Mouse (Mus musculus) thymus, postnatal 14 days (tissue): ENCODE data around the gene Olfr551.
"Not testable (repeated sequence)": the region's sequence is repeated elsewhere in the genome, so short reads cannot be mapped to it uniquely, and the experiment has no call there.

Experiments
- DNase-seq: peaks from one replicate; pipeline ENCODE4 v3.0.0; 2021

Olfr551 gene

GRCm38 (mm10) chr7:102591786-102592185 lies at the start of gene Olfr551:
TSS of gene Olfr551 (minus strand) at chr7:102591886.
- no peak for DNase-seq

DNA sequence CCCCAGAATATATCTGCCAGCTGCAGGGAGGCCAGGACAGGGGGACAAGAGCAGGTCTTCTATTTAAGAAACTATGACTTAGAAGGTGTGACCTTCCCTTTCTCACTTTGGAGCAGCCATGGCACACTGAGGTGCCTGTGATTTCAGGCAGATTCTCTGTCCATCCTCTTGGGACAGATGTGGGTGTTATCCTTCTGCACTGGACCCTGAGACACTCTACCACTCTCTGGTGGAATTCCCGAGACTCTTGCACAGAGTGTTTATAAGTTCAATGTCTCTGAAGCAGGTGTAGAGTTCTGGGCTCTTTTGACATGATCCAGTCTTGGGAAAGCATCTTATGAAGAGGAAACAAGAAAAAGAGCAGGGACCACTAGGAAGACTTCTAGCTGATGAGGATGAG lies 46.4 kb upstream of the Olfr551 start, which contains the start of gene Olfr554:
Gene Olfr554 (plus strand): TSS at position 301 of the 400 bp plus-strand sequence.
- no peak for DNase-seq

DNA sequence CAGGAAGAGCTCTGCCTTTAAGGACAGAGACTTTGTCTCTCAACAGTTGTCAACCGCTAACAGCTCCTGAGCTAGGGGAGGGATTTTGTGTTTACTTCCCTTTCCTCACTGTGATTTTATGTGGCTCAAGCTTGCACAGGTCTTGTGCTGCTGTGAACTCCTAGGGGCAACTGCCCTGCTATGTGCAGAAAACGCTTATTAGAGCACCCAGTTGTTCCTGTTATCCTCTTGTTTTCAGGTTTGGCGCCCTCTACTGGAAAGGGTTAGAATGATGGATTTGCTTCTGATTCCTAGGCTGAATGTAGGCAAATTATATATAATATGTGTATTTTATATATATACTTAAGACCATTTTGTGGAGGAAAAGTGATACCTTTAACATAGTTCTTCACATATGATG lies 45.0 kb upstream of the Olfr551 start:
- peak; percentile 64 for DNase-seq

GRCm38 (mm10) chr7:102620368-102620767 lies 28.7 kb upstream of the Olfr551 start:
- not testable (repeated sequence) for DNase-seq

DNA sequence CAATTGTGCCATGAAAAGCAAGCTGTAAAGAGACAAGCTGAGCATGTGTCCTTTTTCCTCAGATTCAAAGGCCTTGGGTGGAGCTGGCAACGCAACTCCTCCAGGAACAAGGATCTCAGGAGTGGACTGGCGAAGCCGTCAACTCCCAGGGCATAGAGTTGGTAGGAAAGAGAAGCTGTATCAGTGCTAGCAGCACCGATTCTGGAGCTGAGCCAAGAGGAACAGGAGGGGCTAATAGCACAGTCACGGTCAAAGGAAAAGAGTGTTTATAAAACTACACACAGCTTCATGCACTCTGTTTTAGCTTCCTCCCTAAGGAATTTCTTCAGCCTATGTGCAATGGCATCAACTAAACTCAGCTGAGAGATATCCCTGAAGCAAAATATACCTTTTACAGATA lies 27.9 kb upstream of the Olfr551 start:
- DNase-seq: no peak

- DNase-seq: no peak
Measured at GRCm38 (mm10) chr7:102618118-102618517, 26.4 kb upstream of the Olfr551 start, which contains the start of gene Olfr553. TSS of gene Olfr553 (minus strand) at chr7:102618218.

DNA sequence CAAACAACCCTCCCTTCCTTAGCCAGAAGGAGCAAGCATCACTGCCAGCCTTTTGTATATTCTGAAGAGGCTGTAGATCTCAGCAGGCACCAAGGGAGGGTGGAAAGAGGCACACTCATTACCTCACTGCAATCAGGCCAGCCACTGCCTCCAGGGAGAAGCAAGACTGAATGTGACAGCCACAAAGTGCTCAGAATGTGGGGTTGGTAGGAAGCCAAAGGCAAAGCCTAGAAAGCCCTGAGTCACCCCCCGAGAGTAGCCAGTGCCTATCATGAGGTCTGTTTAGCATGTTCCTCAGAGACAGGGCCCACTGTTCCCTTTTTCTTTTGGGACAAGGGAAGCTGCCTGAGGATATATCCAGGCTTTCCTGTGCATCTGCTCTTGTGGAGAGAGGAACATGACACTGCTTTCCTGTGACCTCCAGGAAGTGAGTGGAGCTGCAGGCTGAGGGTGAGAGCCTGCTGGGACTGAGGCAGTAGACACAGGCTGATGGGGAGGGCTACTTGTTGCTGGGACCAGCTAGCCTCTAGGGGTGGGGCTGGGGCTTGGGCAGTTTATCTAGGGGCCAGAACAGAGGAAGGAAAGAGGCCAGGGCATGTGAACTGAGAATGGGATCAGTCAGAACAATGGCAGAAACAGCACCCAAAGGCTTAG lies 5.8 kb upstream of the Olfr551 start, which contains the start of gene Olfr552:
Gene Olfr552 (plus strand): TSS at position 393 of the 654 bp plus-strand sequence.
- no peak for DNase-seq

GRCm38 (mm10) chr7:102575998-102576397 lies 15.7 kb downstream of the Olfr551 start:
- no peak for DNase-seq

DNA sequence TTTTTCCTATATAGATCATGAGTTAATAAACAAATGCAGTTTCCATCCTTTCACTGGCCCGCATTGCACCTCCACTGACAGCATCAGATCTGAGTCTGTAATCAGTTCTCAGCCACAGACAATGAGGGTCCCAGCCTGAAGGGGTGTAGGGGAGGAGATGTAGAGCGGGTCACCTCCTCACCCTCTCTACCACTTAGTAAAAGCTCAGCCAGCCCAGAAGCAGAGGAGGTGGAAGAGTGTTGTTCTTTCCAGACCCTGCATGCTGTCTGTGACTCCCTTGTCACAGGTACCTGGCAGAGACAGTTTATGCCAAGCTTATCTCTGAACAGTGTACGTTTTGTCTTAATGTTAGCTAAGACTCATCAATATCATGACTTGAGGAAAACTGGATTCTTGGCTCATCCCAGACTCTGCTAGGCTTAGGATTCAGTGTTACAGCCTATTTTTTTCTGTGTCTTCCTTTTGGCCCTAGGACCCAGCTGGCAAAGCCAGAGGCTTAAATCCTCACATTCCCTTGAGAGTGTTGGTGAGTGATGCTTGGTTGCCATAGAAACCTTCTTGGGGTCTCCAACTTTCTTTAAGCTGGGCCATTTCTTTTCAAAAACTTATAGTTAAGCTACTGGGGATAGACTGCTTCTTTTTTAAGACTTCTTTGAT lies 18.4 kb downstream of the Olfr551 start:
- no peak for DNase-seq

GRCm38 (mm10) chr7:102571142-102571541 lies 20.5 kb downstream of the Olfr551 start, which contains the start of gene Olfr550:
TSS of gene Olfr550 (plus strand) at chr7:102571442.
- DNase-seq: no peak

GRCm38 (mm10) chr7:102566219-102566618 lies 25.5 kb downstream of the Olfr551 start:
- DNase-seq: no peak

DNA sequence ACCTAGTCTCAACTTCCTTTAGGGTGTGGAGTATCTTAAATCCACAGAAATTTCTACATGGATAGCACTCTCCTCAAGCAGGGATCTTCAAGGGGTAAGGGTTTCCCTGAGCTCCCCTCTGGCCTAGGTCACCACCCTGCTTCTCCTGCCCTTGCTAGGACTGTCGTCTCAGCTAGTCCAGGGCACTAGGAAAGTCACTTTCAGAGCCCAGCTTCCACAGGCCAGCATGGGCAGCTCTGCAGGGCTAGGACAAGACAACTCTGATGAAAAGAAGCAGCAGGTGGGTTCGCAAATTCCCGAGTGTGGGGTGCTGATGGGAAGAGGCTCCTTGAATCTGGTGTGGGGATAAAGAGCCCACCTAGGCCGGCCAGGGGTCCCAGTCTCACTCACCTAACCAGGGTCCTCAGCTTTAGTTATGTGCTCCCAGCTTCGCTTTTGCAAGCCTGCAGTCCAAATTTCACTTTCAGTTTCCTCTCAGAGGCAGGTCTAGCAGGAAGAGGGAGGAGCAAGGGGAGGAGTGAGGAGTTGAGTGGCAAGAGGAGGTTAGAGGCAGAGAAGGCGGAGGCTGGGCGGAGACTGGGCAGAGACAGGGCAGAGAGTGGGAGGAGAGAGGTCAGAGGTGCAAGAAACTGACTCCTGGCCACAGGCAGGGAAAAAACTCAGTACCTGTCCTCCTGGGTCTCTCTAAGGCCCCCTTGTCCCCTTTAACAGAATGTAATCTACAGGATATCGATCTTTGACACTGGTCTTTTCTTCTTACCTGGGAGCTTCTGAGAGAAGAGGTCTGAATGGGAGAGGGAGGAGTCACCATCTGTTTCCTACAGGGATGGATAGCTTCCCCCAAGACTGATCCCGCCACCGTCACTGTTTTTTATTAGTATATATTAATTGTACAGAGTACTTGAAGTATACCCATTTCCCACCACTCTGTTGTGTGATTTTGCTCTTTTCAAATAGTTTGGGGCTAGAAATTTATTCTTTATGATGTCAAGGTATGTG lies 26.4 kb downstream of the Olfr551 start, which contains the start of gene Trim21:
Gene Trim21 (minus strand): TSS at position 488 of the 999 bp plus-strand sequence.
- DNase-seq: peak; percentile 90

DNA sequence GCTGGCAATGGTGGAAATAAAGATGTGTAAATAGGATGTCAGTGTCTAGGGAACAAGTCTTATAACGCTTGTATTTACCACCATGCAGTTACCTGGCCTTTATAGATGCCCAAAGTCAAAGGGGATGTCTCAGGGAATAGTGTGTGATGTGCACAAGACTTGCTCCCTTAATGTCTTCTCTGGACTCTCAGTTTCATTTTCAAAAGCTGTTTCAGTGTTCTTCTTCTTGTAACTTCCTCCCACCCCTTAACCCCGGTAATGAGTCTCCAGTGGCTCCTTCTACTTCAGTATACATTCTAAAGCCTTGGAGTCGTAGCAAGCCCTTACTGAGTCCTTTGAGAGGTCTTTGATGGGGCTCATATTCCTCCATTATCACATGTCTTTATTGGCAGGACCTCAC lies 38.4 kb downstream of the Olfr551 start:
- DNase-seq: no peak

- no peak for DNase-seq
Measured at GRCm38 (mm10) chr7:102549570-102549969, 42.1 kb downstream of the Olfr551 start, which contains the start of gene Olfr549. TSS of gene Olfr549 (plus strand) at chr7:102549870.

GRCm38 (mm10) chr7:102541251-102541650 lies 50.4 kb downstream of the Olfr551 start:
- DNase-seq: no peak

GRCm38 (mm10) chr7:102540596-102540995 lies 51.1 kb downstream of the Olfr551 start, which contains the start of gene Olfr548-ps1:
TSS of gene Olfr548-ps1 (plus strand) at chr7:102540896.
- DNase-seq: no peak

- DNase-seq: no peak
Measured at GRCm38 (mm10) chr7:102534449-102534848, 57.2 kb downstream of the Olfr551 start, which contains the start of gene Olfr547. TSS of gene Olfr547 (plus strand) at chr7:102534749.
